Mouse (Mus musculus): Measurements from ENCODE around the gene Efcab8.

The Efcab8 gene

DNA sequence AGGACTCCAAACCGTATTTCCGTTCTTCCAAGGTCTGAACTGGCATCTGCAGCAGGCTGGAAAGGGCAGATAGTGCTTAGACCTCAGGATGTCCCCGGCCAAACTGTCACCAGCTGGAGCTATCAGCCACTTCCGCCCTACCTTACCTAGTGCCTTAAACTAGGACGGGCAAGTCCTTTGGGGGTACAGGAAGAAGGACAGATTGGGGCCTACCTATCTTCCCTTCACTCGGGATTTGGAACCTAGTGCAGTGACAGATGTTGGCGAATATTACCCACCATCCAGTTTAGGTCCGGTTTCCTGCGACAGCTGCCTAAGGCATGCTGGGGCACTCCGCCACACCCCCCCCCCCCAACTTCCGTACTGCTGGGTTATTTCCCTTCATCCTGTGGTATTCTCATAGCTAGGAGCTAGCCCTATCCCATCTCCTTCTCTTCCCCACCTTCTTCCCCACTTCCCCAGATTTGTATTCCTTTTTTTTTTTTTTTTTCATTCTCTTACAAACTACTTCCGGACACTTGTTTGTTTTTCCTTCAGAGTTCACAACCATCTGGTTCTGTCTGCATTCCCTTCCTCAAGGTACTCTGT lies at the start of gene Efcab8:
Efcab8 (plus strand) TSS at position 538 of the 588 bp plus-strand sequence.
- DNase-seq (ENCODE audit: low spot score) = no peak

DNA sequence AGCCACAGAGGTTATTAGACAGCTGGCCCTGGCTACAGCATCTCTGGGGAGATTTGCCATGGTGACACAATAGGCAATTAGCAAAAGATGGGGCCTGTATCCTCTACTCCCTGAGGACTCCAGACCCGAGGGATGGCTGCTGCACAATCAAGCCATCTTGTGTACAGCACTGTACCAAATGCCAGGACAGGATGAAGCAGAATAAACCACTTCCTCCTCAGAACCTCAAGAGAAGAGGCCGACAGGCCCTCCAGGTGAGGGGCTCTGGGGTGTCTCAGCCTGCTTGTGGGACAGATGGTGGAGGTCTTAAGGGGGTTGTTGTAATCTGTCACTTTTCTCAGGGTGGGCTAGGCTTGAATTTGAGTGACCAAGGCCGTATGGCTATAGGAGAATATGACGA lies 45.7 kb upstream of the Efcab8 start:
- no peak for DNase-seq (ENCODE audit: low spot score)

DNA sequence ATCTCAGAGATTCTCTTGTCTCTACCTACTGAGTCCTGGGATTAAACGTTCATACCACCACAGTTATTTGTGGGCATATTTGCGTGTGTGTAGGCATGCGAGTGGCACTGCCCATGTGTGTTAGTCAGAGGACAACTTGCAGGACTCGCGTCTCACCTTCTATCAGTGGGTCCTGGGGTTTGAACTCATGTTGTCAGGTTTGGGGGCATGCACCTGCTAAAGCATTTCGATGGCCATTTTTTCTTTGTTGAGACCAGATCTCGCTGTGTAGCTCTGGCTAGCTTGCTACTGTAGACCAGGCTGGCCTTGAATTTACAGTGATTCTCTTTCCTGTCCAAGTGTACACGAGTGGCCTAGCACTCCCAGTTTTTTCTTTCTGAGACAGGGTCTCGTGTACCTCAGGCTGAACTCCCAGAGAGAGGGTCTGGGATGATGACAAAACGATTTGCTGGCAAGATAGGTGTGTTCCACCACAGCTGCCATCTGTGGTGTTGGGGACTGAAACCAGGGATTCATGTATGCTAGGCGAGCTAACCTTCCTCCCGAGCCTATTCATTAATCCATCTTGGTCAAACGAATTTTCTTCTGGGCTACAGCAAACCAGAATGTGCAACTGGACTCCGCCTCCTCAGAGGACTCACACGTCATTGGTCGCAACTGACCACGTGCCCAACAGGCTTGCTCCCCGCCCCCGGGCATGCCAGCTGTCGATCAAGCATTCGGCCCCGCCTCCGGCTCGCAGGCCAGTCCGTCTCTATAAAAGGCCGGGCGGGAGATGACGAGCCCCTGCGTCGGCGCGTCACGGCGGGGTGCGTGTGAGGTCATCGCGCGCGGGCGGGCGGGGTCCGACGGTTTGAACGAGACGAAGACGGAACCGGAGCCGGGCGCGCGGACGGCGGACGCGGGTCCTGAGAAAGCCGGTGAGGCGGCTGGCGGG lies 39.0 kb upstream of the Efcab8 start, which contains the start of gene Mapre1:
Mapre1 (plus strand) TSS at position 775 of the 937 bp plus-strand sequence.
- peak; percentile 100 for DNase-seq (ENCODE audit: low spot score)

DNA sequence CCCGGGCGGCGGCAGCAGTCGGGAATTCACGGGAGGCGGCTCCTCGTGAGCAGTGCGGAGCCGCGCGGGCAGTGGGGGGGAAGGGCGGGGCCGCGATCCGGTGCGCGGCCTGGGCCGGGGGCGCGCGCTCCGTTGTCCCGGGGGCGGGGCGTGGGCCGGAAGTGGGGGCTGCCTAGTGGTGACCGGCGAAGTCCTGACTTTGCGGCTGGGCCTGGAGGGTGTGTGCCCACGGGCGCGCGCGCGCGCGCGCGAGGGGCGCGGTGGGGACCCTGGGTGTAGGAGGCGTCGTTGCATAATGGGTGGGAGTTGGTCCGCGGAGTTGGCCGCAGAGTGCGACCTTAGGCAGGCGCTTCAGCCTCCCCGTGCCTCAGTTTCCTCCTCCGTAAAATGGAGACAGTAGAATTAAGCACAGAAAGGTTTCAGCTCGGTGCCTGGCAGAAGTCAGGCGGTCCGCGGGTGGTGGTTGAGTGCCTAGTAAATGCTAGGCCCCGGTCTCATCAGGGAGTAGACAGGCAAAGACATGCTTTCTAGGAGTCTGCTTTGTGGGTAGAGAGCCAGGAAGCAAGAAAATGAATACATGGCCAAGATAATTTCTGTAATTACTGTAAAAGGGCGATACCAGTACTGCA lies 38.2 kb upstream of the Efcab8 start:
- DNase-seq (ENCODE audit: low spot score) = peak; percentile 79

GRCm38 (mm10) chr2:153747994-153748393 lies 31.7 kb upstream of the Efcab8 start:
- DNase-seq (ENCODE audit: low spot score) = no peak

DNA sequence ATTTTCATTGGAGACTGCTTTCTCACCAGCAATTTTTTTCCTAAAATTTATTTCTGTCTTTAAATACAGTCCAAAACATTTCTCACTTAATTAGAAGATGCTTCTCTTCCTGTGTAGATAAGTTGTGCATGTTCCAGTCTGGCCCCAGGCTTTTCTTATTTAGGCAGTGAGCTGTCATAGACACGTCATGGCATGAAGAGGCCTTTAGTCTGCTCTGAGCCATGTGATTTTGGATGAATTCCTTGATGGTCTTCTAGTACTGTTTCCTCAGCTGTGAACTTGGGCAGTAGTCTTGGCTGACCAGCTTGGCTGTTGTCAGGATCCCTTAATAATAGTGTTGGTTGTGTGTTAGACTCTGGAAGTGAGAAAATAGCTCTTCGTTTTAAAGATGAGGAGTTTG lies 29.4 kb upstream of the Efcab8 start:
- no peak for DNase-seq (ENCODE audit: low spot score)

GRCm38 (mm10) chr2:153762121-153762520 lies 17.6 kb upstream of the Efcab8 start:
- no peak for DNase-seq (ENCODE audit: low spot score)

DNA sequence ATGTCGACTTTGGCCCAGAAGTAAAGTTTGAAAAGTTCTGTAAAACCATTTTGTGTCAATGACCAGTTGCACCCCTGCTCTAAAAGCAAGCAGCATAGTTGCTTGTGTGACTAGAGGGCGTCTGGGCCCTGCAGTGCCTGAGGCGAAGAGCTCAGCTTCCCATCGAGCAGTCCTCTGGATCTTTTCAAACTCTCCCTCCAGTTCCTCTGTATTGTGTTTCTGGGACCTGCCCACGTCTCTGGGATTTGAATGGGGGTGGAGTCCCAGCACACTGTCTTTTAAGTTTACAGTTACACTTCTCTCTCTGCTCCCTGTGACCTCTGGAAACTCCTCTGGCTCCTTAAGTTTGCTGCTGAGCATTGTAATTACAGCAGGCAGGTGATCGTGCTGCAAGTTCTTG lies 12.2 kb upstream of the Efcab8 start:
- DNase-seq (ENCODE audit: low spot score) = no peak

DNA sequence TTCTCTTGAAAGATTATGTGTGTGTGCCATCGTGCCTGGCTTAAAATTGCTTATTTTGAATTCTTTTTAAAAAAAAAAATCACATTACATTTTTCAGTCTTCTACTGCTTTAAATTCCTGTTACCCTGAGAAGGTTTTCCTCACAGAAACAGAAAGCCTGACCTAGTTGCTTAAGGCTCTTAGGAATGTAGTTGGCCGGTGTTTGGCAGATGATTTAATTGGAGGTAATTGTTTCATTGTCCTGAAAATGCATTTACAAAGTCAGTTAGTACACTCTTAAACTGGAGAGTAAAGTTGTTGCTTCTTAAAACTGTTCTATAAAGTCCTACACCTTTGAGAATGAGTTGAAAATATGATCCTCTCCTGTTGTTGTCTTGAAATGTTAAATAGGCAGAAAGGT lies 10.8 kb upstream of the Efcab8 start:
- DNase-seq (ENCODE audit: low spot score) = no peak

GRCm38 (mm10) chr2:153772950-153773349 lies 6.8 kb upstream of the Efcab8 start:
- DNase-seq (ENCODE audit: low spot score) = no peak

- DNase-seq (ENCODE audit: low spot score) = no peak
These were observed 4.3 kb upstream of the Efcab8 start for GRCm38 (mm10) chr2:153775472-153775871.

DNA sequence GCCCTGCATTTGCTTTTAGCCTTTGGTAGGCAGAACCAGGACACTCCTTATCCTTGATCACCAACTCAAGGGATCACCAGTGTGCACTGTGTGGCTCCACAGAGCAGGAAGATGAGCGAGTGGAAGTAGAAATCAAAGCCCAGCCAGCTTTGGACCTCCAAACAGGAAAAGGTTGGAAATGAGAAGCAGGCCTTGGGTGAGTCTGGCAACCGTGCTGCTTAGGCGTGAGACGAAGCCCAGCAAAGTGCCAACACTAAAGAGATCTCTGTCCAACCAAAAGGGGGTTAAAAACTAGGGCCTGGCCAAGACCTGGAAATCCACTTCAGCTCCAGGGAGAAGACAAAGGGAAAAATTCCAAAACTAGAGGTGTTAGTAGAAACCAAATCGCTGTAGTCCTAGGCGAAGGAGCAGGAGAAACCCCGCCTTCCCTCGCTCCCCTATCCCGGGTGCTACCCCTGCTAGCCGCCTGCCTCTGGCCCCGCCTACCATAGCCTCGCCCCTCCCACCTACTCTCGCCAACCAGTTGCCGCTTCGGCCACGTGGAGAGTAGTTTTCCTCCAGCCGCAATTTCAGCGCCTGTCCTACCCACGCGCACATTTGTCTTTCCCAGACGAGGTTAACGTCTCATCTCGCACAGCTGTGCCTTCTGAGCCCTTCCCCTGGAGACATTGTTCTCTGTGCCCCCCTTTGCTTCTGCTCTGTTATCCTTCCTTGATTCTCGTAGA lies 931 bp upstream of the Efcab8 start:
- DNase-seq (ENCODE audit: low spot score) = peak; percentile 82

GRCm38 (mm10) chr2:153781181-153781580 lies 1.4 kb downstream of the Efcab8 start:
- DNase-seq (ENCODE audit: low spot score) = no peak

GRCm38 (mm10) chr2:153784668-153785067 lies 4.9 kb downstream of the Efcab8 start:
- peak; percentile 20 for DNase-seq (ENCODE audit: low spot score)

- no peak for DNase-seq (ENCODE audit: low spot score)
These were observed 13.6 kb downstream of the Efcab8 start for GRCm38 (mm10) chr2:153793366-153793765.

GRCm38 (mm10) chr2:153795090-153795489 lies 15.4 kb downstream of the Efcab8 start:
- no peak for DNase-seq (ENCODE audit: low spot score)

GRCm38 (mm10) chr2:153807464-153807863 lies 27.7 kb downstream of the Efcab8 start:
- DNase-seq (ENCODE audit: low spot score) = peak; percentile 47

GRCm38 (mm10) chr2:153808146-153808545 lies 28.4 kb downstream of the Efcab8 start:
- DNase-seq (ENCODE audit: low spot score) = no peak

DNA sequence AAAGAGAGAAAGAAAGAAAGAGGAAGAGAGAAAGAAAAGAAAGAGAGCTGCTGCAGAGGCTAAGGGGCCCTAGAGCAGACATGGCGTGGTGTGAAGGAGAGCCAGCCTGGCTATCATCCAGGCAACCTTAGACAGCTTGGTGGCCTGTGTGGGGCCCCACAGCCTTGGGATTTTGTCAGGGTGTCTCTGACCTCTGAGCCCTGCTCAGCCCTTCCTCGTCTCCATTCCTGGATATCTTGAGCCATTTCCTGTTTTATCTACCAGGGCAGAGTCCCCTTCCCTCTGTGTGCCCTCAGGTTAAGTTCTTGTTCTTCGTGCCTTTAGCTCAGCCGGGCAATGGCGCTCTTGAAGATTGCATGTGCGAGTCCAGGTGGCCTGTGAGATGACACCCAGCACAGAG lies 29.1 kb downstream of the Efcab8 start:
- no peak for DNase-seq (ENCODE audit: low spot score)

DNA sequence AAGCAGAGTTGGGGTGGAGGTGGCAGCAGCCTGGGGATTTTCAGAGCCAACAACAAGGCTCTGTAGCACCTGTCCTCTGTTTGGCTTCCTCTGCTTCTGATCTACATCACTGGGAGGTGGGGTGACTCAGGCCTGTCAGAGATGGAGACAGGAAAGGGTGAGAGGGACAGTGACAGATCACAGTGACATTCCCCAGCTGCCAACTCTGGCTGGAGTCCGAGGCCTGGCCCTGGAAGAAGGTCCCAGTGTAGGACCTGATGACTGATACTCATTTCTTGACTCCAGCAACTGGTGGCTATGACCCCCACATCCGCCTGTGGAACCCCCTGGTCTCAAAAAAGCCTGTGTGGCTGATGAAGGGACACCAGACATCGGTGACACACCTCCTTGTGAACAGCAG lies 30.2 kb downstream of the Efcab8 start:
- DNase-seq (ENCODE audit: low spot score) = no peak

DNA sequence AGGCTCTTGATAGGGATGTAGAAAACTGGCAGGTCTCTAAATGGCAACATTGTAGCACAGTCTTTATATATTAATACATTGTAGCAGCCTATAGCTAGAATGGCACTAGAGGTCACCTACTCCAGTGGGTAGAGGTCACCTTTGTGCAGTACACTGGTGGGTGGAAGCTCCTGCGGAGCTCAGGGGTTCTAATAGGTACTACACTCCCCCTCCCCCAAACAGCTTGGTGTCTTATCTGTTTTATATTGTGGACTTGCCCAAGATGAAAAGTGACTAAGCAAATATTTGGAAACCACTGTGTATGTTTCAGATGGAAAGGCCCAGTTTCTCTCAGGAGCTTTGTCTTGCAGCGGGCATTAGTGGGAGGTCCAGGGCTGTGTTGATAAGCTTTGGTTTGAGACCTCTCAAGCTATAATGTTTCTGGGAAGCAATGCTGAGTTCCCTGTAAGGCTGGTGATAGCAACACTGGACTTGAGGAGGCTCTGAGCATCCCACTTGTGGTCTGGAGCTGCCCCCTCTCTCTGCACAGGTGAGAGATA lies 42.3 kb downstream of the Efcab8 start:
- DNase-seq (ENCODE audit: low spot score) = no peak

DNA sequence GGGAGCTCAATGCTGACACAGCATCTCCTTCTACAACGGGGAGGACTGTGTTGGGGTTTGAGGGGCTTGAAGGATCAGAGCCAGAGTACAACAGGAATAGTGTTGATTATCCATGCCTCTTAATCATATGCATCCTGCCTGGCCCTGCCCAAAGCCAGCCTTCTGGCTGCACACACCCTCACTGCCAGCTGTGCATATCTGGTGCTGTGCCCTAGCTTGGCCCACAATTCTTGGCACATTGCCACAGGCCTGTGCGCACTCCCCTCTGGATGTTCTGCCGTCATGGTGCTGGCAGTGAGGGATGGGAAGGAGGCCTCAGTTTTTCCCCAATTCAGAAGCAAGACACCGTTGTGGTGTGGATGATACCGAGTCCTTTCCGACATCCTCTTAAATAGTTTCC lies 44.9 kb downstream of the Efcab8 start:
- no peak for DNase-seq (ENCODE audit: low spot score)

All from urinary bladder, postnatal 14 days (tissue).